Mouse (Mus musculus) forebrain, embryonic 11.5 days (tissue): ENCODE data around the gene Adck1. TPM values are rescaled to one million over a fixed set of nuclear protein-coding genes. Genes with fewer than 3 reads are reported as not detected.

ENCODE experiments used
- ATAC-seq: fragments of 200-750 bp; cut with Nextera tagmentation; replicated peaks from 2 replicates; pipeline ENCODE4 v1.8.0; 2017; ENCODE audit warnings: moderate TSS enrichment; ENCODE audit not compliant: low FRiP score
- DNase-seq: peaks from one replicate; pipeline ENCODE4 v3.0.0-alpha.2; 2017; ENCODE audit warnings: low spot score
- H3K27ac ChIP-seq: fragments of 300-500 bp; sonication (generic); 2 replicates; pipeline ENCODE4 v1.5.1; 2014; ENCODE audit warnings: low read depth, low read length
- H3K27me3 ChIP-seq: fragments of 300-500 bp; sonication (generic); 2 replicates; pipeline ENCODE4 v1.6.1; 2014; ENCODE audit warnings: mild to moderate bottlenecking, low read length, mixed read lengths; ENCODE audit not compliant: control insufficient read depth, insufficient read depth
- H3K36me3 ChIP-seq: fragments of 300-500 bp; sonication (generic); 2 replicates; pipeline ENCODE4 v1.6.1; 2014; ENCODE audit warnings: mild to moderate bottlenecking, low read length, moderate library complexity, mixed read lengths; ENCODE audit not compliant: control insufficient read depth, insufficient read depth
- H3K4me1 ChIP-seq: fragments of 300-500 bp; sonication (generic); replicated peaks from 2 replicates; pipeline ENCODE4 v1.6.1; 2014; ENCODE audit warnings: low read length, mixed read lengths; ENCODE audit not compliant: control insufficient read depth, insufficient read depth
- H3K4me2 ChIP-seq: fragments of 300-500 bp; sonication (generic); 2 replicates; pipeline ENCODE4 v1.6.1; 2014; ENCODE audit warnings: low read depth, mild to moderate bottlenecking, low read length, moderate library complexity, mixed read lengths; ENCODE audit not compliant: severe bottlenecking
- H3K4me3 ChIP-seq: fragments of 300-500 bp; sonication (generic); 2 replicates; pipeline ENCODE4 v1.5.1; 2014; ENCODE audit warnings: low read depth, low read length
- H3K9ac ChIP-seq: fragments of 300-500 bp; sonication (generic); 2 replicates; pipeline ENCODE4 v1.6.1; 2014; ENCODE audit warnings: low read length
- H3K9me3 ChIP-seq: fragments of 300-500 bp; sonication (generic); 2 replicates; pipeline ENCODE4 v1.6.1; 2016; ENCODE audit warnings: low read length, mixed read lengths; ENCODE audit not compliant: control insufficient read depth
- WGBS: fragments of 180-500 bp; shearing (Covaris S2); extraction: QIAGEN DNeasy Blood & Tissue Kit; methylation state at CpG from one replicate; pipeline ENCODE4 v1.1.7; 2014; 5-methylcytosine and 5-hydroxymethylcytosine counted together
- polyA plus RNA-seq: library from polyadenylated mRNA; unstranded; fragments of >200 nt; fragmentation: Nextera tagmentation; extraction: Ambion mirVana; gene quantifications from 2 replicates; pipeline ENCODE4 v1.2.1, GENCODE M21; 2014

Adck1 gene
- polyA plus RNA-seq, 1 experiment from 2014 or later: 20.9 TPM

DNA sequence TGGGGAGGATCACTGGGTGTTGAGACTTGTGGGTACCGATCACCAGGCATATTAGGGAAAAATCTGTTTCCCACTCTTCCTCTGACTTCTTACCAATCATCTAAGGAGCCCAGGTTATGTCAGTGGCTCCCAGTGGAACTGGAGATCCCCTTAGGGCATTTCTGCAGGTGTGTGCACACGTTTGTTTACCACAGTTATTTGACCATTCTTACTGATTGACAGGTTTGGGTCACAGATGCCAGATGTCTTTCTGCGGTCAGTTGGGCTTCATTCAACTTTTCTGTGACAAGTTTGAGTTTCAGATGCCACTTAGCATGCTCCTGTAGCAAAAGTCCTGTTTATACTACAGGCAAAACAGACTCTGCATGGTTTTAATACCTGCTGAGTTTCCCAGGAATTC, 112.5 kb downstream of the Adck1 start:
- no peak overlapping the region for H3K4me3 ChIP-seq
- ATAC-seq: no peak
- no peak overlapping the region for H3K4me2 ChIP-seq
- H3K4me1 ChIP-seq: no peaks in the 10 kb centered on the region
- no peak overlapping the region for H3K27ac ChIP-seq
- H3K9ac ChIP-seq: no peak overlapping the region
- no peak for DNase-seq
- no peaks in the 10 kb centered on the region for H3K36me3 ChIP-seq
- no peaks in the 10 kb centered on the region for H3K9me3 ChIP-seq
- H3K27me3 ChIP-seq: no peaks in the 10 kb centered on the region
- WGBS: 79% methylated on average over 3 of the region's 3 CpGs

DNA sequence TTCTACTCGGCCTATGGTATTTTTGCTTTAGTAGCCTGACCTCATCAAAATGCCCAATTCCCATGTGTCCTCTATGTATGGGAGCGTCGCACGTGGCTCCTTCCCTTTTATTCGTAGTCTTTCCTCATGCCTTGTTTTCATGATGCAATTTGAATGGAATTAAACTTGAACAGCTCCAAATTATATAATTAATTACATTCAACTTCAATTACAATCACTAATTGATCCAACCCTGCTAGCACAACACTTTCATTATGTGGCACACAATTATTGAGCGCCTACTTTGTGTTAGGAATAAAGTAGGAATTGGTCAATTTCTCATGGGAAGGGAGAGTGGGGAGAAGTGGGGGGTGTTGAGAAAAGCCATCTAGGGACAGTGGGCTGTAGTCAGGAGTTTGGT, 113.4 kb downstream of the Adck1 start:
- Histone ChIP-seq H3K36me3 (no peaks in the 10 kb centered on the region), H3K4me2 (no peak overlapping the region), H3K27ac (no peak overlapping the region), H3K9ac (no peak overlapping the region), H3K4me1 (no peaks in the 10 kb centered on the region), H3K27me3 (no peaks in the 10 kb centered on the region), H3K4me3 (no peak overlapping the region), H3K9me3 (no peaks in the 10 kb centered on the region)
- WGBS: 65% methylated on average over 6 of the region's 6 CpGs
- DNase-seq (no peak), ATAC-seq (no peak)

DNA sequence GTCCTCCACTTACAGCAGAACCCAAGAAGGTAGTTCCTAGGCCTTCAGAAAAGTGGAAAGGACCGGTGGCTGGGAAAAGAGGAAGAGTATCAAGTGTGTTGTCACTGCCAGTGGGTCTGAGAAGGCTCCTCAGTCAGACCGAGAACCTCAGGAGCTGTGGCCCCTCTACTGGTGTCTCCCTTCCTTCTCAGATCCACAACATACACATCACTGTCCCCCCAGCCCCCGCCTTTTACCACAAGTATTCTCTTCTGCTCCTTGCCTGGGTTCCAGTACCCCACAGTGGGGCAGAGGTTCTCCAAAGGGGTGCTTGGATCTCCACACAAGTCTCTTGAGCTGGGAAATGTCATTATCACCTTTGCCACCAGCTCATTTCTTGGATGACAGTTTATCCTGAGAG, 115.5 kb downstream of the Adck1 start:
- WGBS: 91% methylated on average over 3 of the region's 3 CpGs
- no peak for DNase-seq
- Histone ChIP-seq H3K27ac (no peak overlapping the region), H3K27me3 (no peaks in the 10 kb centered on the region), H3K4me2 (no peak overlapping the region), H3K9me3 (no peaks in the 10 kb centered on the region), H3K4me1 (no peaks in the 10 kb centered on the region), H3K4me3 (no peak overlapping the region), H3K9ac (no peak overlapping the region), H3K36me3 (no peaks in the 10 kb centered on the region)
- ATAC-seq: no peak

DNA sequence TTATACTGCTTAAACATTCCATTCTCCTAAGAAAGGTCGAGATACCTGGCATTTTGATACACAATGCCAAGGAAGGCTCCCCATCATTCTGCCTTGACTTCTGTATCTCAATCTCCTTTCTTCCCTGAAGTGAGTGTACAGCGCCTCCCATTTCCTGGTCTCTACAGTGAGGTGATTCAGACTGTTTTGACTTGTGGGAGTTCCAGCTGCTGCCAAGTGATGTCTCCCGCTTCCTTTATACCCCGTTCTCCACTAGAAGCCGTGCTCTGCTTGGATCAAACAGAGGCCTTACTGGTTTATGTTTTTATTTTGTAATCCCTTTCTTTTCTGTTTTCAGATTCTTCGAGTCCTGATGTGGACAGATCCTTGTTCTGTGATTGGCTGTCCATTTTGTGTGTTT, 116.3 kb downstream of the Adck1 start:
- Histone ChIP-seq H3K4me2 (no peak overlapping the region), H3K36me3 (no peaks in the 10 kb centered on the region), H3K27ac (no peak overlapping the region), H3K9ac (no peak overlapping the region), H3K27me3 (no peaks in the 10 kb centered on the region), H3K9me3 (no peaks in the 10 kb centered on the region), H3K4me3 (no peak overlapping the region), H3K4me1 (no peaks in the 10 kb centered on the region)
- DNase-seq: no peak
- 88% methylated on average over 6 of the region's 6 CpGs for WGBS
- no peak for ATAC-seq

DNA sequence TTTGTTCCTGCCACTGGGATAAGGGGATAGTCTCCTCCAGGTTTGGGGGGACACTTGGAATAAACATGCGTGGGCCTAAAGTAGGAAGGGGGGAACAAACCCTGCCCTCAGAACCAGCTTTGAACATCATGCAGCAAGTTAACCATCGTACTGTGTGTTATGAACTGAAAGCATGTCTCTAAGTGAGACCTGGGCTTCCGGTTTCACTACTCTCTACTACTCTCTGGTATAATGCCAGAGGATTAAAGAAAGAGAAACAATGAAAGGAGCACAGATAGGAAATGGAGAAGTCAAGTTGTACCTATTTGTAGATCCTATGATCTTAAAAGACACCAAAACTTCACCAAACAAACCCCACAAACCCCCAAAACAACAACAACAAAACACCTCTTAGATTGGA, 121.3 kb downstream of the Adck1 start:
- no peak overlapping the region for H3K9ac ChIP-seq
- no peak overlapping the region for H3K27ac ChIP-seq
- no peak overlapping the region for H3K4me3 ChIP-seq
- H3K27me3 ChIP-seq: no peaks in the 10 kb centered on the region
- H3K4me2 ChIP-seq: no peak overlapping the region
- H3K4me1 ChIP-seq: no peaks in the 10 kb centered on the region
- DNase-seq: no peak
- no peaks in the 10 kb centered on the region for H3K36me3 ChIP-seq
- no peak for ATAC-seq
- H3K9me3 ChIP-seq: no peaks in the 10 kb centered on the region
- WGBS: 88% methylated on average over 3 of the region's 3 CpGs

DNA sequence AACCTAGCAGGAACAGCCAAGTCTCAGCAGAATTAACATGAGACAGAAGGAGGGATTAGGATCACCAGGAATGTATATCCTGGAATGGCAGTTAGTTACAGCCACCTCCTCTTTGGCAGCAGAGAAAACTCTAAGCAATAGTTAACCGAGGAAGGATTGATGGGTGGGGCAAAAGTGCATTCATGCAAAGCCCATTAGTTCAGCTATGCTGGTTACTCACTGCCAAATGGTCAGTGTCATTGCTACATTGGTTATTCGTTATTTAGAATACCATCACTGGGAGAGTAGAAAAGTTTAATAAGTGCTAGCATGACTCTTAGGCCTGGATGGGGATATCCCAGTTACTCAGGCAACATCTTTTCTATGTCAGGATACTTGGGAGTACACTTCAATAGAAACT, 130.5 kb downstream of the Adck1 start:
- H3K36me3 ChIP-seq: no peaks in the 10 kb centered on the region
- no peaks in the 10 kb centered on the region for H3K9me3 ChIP-seq
- H3K9ac ChIP-seq: no peak overlapping the region
- ATAC-seq (no peak), DNase-seq (no peak)
- no peak overlapping the region for H3K4me3 ChIP-seq
- no peak overlapping the region for H3K27ac ChIP-seq
- 69% methylated on average over 2 of the region's 2 CpGs for WGBS
- no peaks in the 10 kb centered on the region for H3K27me3 ChIP-seq
- H3K4me1 ChIP-seq: no peaks in the 10 kb centered on the region
- H3K4me2 ChIP-seq: no peak overlapping the region

Other genes with a start within 250 kb of the Adck1 start
- gene Gm10436, start 178.4 kb upstream of the Adck1 start, polyA plus RNA-seq: not detected in 2 replicates
- not detected in 2 replicates for gene Gm8332, start 110.5 kb upstream of the Adck1 start, polyA plus RNA-seq
- not detected in 2 replicates for gene Gm5662, start 86.1 kb upstream of the Adck1 start, polyA plus RNA-seq
- not detected in 2 replicates for gene Gm5039, start 36.5 kb upstream of the Adck1 start, polyA plus RNA-seq